Mouse (Mus musculus) layer of hippocampus, adult 11-12 months (tissue): Measurements from ENCODE around the gene Prkcb.

Experiments used
- DNase-seq: peaks from one replicate; pipeline ENCODE4 v3.0.0; 2022; ENCODE audit warnings: low spot score

The Prkcb gene

GRCm38 (mm10) chr7:122290165-122290564 is 1.6 kb downstream of the Prkcb start:
- DNase-seq = peak; percentile 52

- no peak for DNase-seq
Measured at GRCm38 (mm10) chr7:122290771-122291170, 2.2 kb downstream of the Prkcb start.

- DNase-seq = no peak
Measured at GRCm38 (mm10) chr7:122292151-122292550, 3.6 kb downstream of the Prkcb start.

GRCm38 (mm10) chr7:122294111-122294510 is 5.6 kb downstream of the Prkcb start:
- DNase-seq = no peak

GRCm38 (mm10) chr7:122295363-122295762 is 6.8 kb downstream of the Prkcb start:
- DNase-seq = no peak

GRCm38 (mm10) chr7:122296331-122296730 is 7.8 kb downstream of the Prkcb start:
- no peak for DNase-seq

GRCm38 (mm10) chr7:122296805-122297204 is 8.3 kb downstream of the Prkcb start:
- no peak for DNase-seq

GRCm38 (mm10) chr7:122297627-122298026 is 9.1 kb downstream of the Prkcb start:
- DNase-seq = no peak

- DNase-seq = no peak
Measured at GRCm38 (mm10) chr7:122298715-122299114, 10.2 kb downstream of the Prkcb start.

- no peak for DNase-seq
Measured at GRCm38 (mm10) chr7:122300538-122300937, 12.0 kb downstream of the Prkcb start.

GRCm38 (mm10) chr7:122302538-122302937 is 14.0 kb downstream of the Prkcb start:
- no peak for DNase-seq

- DNase-seq = no peak
Measured at GRCm38 (mm10) chr7:122303988-122304387, 15.4 kb downstream of the Prkcb start.

- DNase-seq = no peak
Measured at GRCm38 (mm10) chr7:122304521-122304920, 16.0 kb downstream of the Prkcb start.

GRCm38 (mm10) chr7:122307241-122307640 is 18.7 kb downstream of the Prkcb start:
- DNase-seq = no peak

- DNase-seq = no peak
Measured at GRCm38 (mm10) chr7:122308661-122309060, 20.1 kb downstream of the Prkcb start.

GRCm38 (mm10) chr7:122309909-122310725 is 21.6 kb downstream of the Prkcb start:
- DNase-seq = no peak

GRCm38 (mm10) chr7:122310726-122311018 is 22.1 kb downstream of the Prkcb start:
- no peak for DNase-seq

GRCm38 (mm10) chr7:122313690-122314477 is 25.3 kb downstream of the Prkcb start:
- no peak for DNase-seq

- DNase-seq = no peak
Measured at GRCm38 (mm10) chr7:122315720-122316331, 27.3 kb downstream of the Prkcb start.

- no peak for DNase-seq
Measured at GRCm38 (mm10) chr7:122316681-122317080, 28.1 kb downstream of the Prkcb start.

- no peak for DNase-seq
Measured at GRCm38 (mm10) chr7:122317485-122317884, 28.9 kb downstream of the Prkcb start.

GRCm38 (mm10) chr7:122319566-122319965 is 31.0 kb downstream of the Prkcb start:
- DNase-seq = no peak
